Mouse (Mus musculus) neural tube, embryonic 12.5 days (tissue): Measurements from ENCODE around the gene Hcfc1. TPM values are rescaled to one million over a fixed set of nuclear protein-coding genes. Genes with fewer than 3 reads are reported as not detected.

Experiments
- ATAC-seq: fragments of 200-750 bp; cut with Nextera tagmentation; 2 replicates; pipeline ENCODE4 v1.8.0; 2017; ENCODE audit warnings: low read depth, mild to moderate bottlenecking, moderate TSS enrichment, moderate library complexity; ENCODE audit not compliant: low FRiP score
- H3K27ac ChIP-seq: fragments of 300-500 bp; sonication (generic); 2 replicates; pipeline ENCODE4 v1.5.1; 2016
- H3K27me3 ChIP-seq: fragments of 300-500 bp; sonication (generic); replicated peaks from 2 replicates; pipeline ENCODE4 v1.6.1; 2016; ENCODE audit warnings: mild to moderate bottlenecking
- H3K36me3 ChIP-seq: fragments of 300-500 bp; sonication (generic); 2 replicates; pipeline ENCODE4 v1.6.1; 2016; ENCODE audit warnings: mild to moderate bottlenecking
- H3K4me1 ChIP-seq: fragments of 300-500 bp; sonication (generic); 2 replicates; pipeline ENCODE4 v1.6.1; 2016
- H3K4me2 ChIP-seq: fragments of 300-500 bp; sonication (generic); replicated peaks from 2 replicates; pipeline ENCODE4 v1.6.1; 2016; ENCODE audit warnings: mild to moderate bottlenecking
- H3K4me3 ChIP-seq: fragments of 300-500 bp; sonication (generic); 2 replicates; pipeline ENCODE4 v1.5.1; 2016
- H3K9ac ChIP-seq: fragments of 300-500 bp; sonication (generic); 2 replicates; pipeline ENCODE4 v1.6.1; 2016; ENCODE audit warnings: mild to moderate bottlenecking
- H3K9me3 ChIP-seq: fragments of 300-500 bp; sonication (generic); 2 replicates; pipeline ENCODE4 v1.6.1; 2016; ENCODE audit warnings: mild to moderate bottlenecking
- WGBS: fragments of 180-500 bp; shearing (Covaris S2); methylation state at CpG from one replicate; pipeline ENCODE4 v1.1.7; 2016; 5-methylcytosine and 5-hydroxymethylcytosine counted together
- polyA plus RNA-seq: library from polyadenylated mRNA; unstranded; fragments of >200 nt; fragmentation: Nextera tagmentation; extraction: Ambion mirVana; gene quantifications from 2 replicates; pipeline ENCODE4 v1.2.1, GENCODE M21; 2016

The Hcfc1 gene
- polyA plus RNA-seq, 1 experiment from 2014 or later: 67.8 TPM

- ATAC-seq: 0 out of 2 replicates have a peak, but pooled peaks have one; percentile 44
Measured at GRCm38 (mm10) chrX:73930402-73931062, 35.6 kb downstream of the Hcfc1 start, which contains the start of gene Renbp. Gene Renbp (minus strand): TSS chrX:73930850.

DNA sequence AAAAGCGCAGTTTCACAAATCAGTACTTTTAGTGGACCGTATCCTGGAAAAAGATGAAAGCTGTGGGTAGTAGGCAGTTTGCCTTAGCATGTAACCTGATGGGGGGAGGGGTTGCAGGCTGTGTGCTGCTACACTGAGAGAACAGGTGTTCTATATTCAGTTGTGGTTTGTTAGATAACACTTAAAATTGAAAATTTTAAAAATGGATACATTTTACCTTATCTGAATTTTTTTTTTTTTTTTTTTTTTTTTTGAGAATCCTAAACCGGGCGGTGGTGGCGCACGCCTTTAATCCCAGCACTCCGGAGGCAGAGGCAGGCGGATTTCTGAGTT is 43.6 kb downstream of the Hcfc1 start:
- Histone ChIP-seq H3K4me1 (peaks cover 5% of the 10 kb centered on the region; the same call in 1 of the 2 replicates), H3K27ac (no peak overlapping the region), H3K9me3 (no peaks in the 10 kb centered on the region), H3K4me3 (peak overlapping the region; percentile 52), H3K36me3 (peaks cover 10% of the 10 kb centered on the region), H3K9ac (no peak overlapping the region), H3K4me2 (peak overlapping the region; percentile 67), H3K27me3 (no peaks in the 10 kb centered on the region)
- ATAC-seq: peak; percentile 22; the same call in 1 of the 2 replicates
- WGBS: 73% methylated on average over 8 of the region's 8 CpGs

More at GRCm38 (mm10) chrX:73930402-73931062, 35.6 kb downstream of the Hcfc1 start, which contains the start of gene Renbp:
- Histone ChIP-seq H3K4me1 (no peaks in the 10 kb centered on the region), H3K4me2 (peak within 1 kb of the TSS; percentile 24), H3K9ac (no peak within 1 kb of the TSS), H3K27ac (no peak within 1 kb of the TSS), H3K4me3 (no peak within 1 kb of the TSS), H3K36me3 (no peaks in the 10 kb centered on the region), H3K9me3 (no peaks in the 10 kb centered on the region), H3K27me3 (no peaks in the 10 kb centered on the region)
- WGBS: 43% methylated on average over 17 of the region's 17 CpGs

GRCm38 (mm10) chrX:73921823-73922549 is 44.2 kb downstream of the Hcfc1 start, which contains the start of the genes Arhgap4 and Naa10:
Gene Arhgap4 (minus strand): TSS chrX:73921870.
Gene Naa10 (minus strand): TSS chrX:73921944.
- H3K4me2 ChIP-seq: peak within 1 kb of the TSS; percentile 67
- ATAC-seq: peak; percentile 97
- whole genome bisulfite sequencing: 16% methylated on average over 43 of the region's 43 CpGs
- no peaks in the 10 kb centered on the region for H3K27me3 ChIP-seq
- H3K4me1 ChIP-seq: peaks cover 5% of the 10 kb centered on the region; the same call in 1 of the 2 replicates
- peaks cover 10% of the 10 kb centered on the region for H3K36me3 ChIP-seq
- H3K4me3 ChIP-seq: peak within 1 kb of the TSS; percentile 52
- no peaks in the 10 kb centered on the region for H3K9me3 ChIP-seq
- peak within 1 kb of the TSS; percentile 62 for H3K9ac ChIP-seq
- H3K27ac ChIP-seq: no peak within 1 kb of the TSS

GRCm38 (mm10) chrX:73921285-73921822 is 44.8 kb downstream of the Hcfc1 start:
- H3K27ac ChIP-seq: no peak overlapping the region
- peak overlapping the region; percentile 67 for H3K4me2 ChIP-seq
- WGBS: 16% methylated on average over 34 of the region's 34 CpGs
- H3K4me1 ChIP-seq: peaks cover 5% of the 10 kb centered on the region; the same call in 1 of the 2 replicates
- peak; percentile 46; the same call in 1 of the 2 replicates for ATAC-seq
- peaks cover 10% of the 10 kb centered on the region for H3K36me3 ChIP-seq
- peak overlapping the region; percentile 52 for H3K4me3 ChIP-seq
- peak overlapping the region; percentile 62 for H3K9ac ChIP-seq
- H3K27me3 ChIP-seq: no peaks in the 10 kb centered on the region
- H3K9me3 ChIP-seq: no peaks in the 10 kb centered on the region

- no peak for ATAC-seq
- Histone ChIP-seq H3K27me3 (no peaks in the 10 kb centered on the region), H3K4me1 (peaks cover 5% of the 10 kb centered on the region; the same call in 1 of the 2 replicates), H3K4me3 (no peak overlapping the region), H3K9me3 (no peaks in the 10 kb centered on the region), H3K27ac (no peak overlapping the region), H3K9ac (no peak overlapping the region), H3K4me2 (no peak overlapping the region), H3K36me3 (peaks cover 10% of the 10 kb centered on the region)
- 90% methylated on average over 5 of the region's 5 CpGs for WGBS
Measured at GRCm38 (mm10) chrX:73918631-73919030, 47.5 kb downstream of the Hcfc1 start.

- 77% methylated on average over 8 of the region's 8 CpGs for WGBS
- Histone ChIP-seq H3K4me1 (peaks cover 5% of the 10 kb centered on the region; the same call in 1 of the 2 replicates), H3K4me3 (no peak overlapping the region), H3K27ac (no peak overlapping the region), H3K9ac (no peak overlapping the region), H3K27me3 (no peaks in the 10 kb centered on the region), H3K9me3 (no peaks in the 10 kb centered on the region), H3K4me2 (no peak overlapping the region), H3K36me3 (peaks cover 10% of the 10 kb centered on the region)
- ATAC-seq: no peak
Measured at GRCm38 (mm10) chrX:73916945-73917344, 49.2 kb downstream of the Hcfc1 start.

DNA sequence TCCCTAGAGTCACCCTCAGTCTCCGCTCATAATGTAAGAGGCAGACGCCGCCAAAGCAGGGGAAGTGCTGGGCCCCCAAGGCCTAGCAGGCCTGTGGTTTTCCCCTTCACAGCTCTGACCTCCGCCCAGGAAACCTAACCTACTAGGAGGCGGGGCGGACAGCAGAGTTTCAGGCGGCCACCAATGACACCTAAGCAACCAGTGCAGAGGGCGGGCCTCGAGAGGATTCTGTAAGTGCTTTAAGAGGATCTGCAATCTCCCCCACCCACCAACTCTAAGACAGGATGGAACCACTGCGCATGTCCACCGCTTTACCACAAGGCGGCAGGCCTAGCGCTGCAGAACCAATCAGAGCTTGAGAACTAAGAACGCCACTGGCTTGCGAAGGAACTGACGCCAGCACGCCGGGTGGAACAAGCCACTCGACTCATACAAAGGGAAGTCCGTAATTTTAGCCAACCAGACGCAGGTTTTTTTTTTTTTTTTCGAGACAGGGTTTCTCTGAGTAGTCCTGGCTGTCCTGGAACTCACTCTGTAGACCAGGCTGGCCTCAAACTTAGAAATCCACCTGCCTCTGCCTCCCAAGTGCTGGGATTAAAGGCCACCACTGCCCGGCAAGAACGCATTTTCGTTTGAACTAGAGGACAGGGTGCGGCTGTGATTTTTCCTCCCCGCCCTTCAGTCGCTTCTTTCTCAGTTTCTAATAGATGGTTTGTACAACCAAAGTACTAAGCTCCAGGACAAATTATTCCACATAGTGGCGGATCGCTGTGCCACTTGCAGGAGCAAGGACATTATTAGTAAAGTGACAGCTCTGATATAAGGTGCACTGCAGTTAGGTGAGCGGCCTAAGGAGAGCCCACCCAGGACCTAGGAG is 51.1 kb downstream of the Hcfc1 start:
- Histone ChIP-seq H3K27me3 (no peaks in the 10 kb centered on the region), H3K4me3 (0 out of 2 replicates have a peak overlapping the region, but pooled peaks have one; percentile 7), H3K9ac (no peak overlapping the region)

GRCm38 (mm10) chrX:73911588-73911987 is 54.6 kb downstream of the Hcfc1 start:
- H3K9me3 ChIP-seq: no peaks in the 10 kb centered on the region
- no peaks in the 10 kb centered on the region for H3K27me3 ChIP-seq
- H3K4me1 ChIP-seq: no peaks in the 10 kb centered on the region
- no peak overlapping the region for H3K9ac ChIP-seq
- no peak overlapping the region for H3K27ac ChIP-seq
- no peak for ATAC-seq
- H3K4me3 ChIP-seq: no peak overlapping the region
- no peak overlapping the region for H3K4me2 ChIP-seq
- H3K36me3 ChIP-seq: no peaks in the 10 kb centered on the region
- 86% methylated on average over 2 of the region's 2 CpGs for WGBS

More for the DNA sequence above, 51.1 kb downstream of the Hcfc1 start:
- Histone ChIP-seq H3K36me3 (peaks cover 10% of the 10 kb centered on the region), H3K4me2 (peak overlapping the region; percentile 49), H3K4me1 (no peaks in the 10 kb centered on the region), H3K9me3 (no peaks in the 10 kb centered on the region), H3K27ac (no peak overlapping the region)
- 31% methylated on average over 31 of the region's 31 CpGs for WGBS
- peak; percentile 94 for ATAC-seq

GRCm38 (mm10) chrX:73911156-73911555 is 55.0 kb downstream of the Hcfc1 start:
- no peak for ATAC-seq

GRCm38 (mm10) chrX:73910451-73910850 is 55.7 kb downstream of the Hcfc1 start:
- ATAC-seq: no peak
- Histone ChIP-seq H3K4me1 (no peaks in the 10 kb centered on the region), H3K36me3 (no peaks in the 10 kb centered on the region), H3K4me3 (no peak overlapping the region), H3K4me2 (no peak overlapping the region), H3K27me3 (no peaks in the 10 kb centered on the region), H3K9me3 (no peaks in the 10 kb centered on the region), H3K27ac (no peak overlapping the region), H3K9ac (no peak overlapping the region)

More at GRCm38 (mm10) chrX:73911156-73911555, 55.0 kb downstream of the Hcfc1 start:
- H3K9me3 ChIP-seq: no peaks in the 10 kb centered on the region
- no peaks in the 10 kb centered on the region for H3K27me3 ChIP-seq
- H3K36me3 ChIP-seq: no peaks in the 10 kb centered on the region
- H3K4me1 ChIP-seq: no peaks in the 10 kb centered on the region
- H3K4me3 ChIP-seq: no peak overlapping the region
- no peak overlapping the region for H3K9ac ChIP-seq
- H3K4me2 ChIP-seq: peak overlapping the region; percentile 47
- no peak overlapping the region for H3K27ac ChIP-seq
- 15% methylated on average over 26 of the region's 26 CpGs for WGBS

DNA sequence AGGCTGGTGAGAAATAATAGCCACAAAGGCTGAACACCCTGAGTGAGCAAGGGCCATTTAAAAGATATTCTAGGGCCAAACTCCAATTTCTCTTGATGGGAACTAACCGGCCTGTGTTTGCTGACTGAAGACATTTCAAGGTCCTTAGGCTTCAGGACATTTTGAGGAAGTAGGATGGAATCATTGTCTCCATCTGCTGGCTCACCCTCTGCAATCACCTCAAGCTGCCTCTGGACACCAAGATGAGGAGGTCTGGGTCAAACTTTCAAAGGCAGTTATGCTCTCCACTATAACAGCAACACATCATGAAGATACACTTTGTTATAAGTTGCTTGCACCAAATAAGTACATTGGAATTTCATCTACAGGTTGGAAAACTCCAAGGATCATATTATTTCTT is 56.1 kb downstream of the Hcfc1 start:
- Histone ChIP-seq H3K4me2 (no peak overlapping the region), H3K9me3 (no peaks in the 10 kb centered on the region)
- ATAC-seq: no peak

More for the DNA sequence above, 56.1 kb downstream of the Hcfc1 start:
- 72% methylated on average over 1 of the region's 1 CpGs for WGBS
- no peak overlapping the region for H3K4me3 ChIP-seq
- no peaks in the 10 kb centered on the region for H3K4me1 ChIP-seq
- no peak overlapping the region for H3K9ac ChIP-seq
- H3K27ac ChIP-seq: no peak overlapping the region
- H3K27me3 ChIP-seq: no peaks in the 10 kb centered on the region
- H3K36me3 ChIP-seq: no peaks in the 10 kb centered on the region
